Mouse (Mus musculus) embryonic fibroblast, embryonic 13.5 days (primary cell): ENCODE results near the gene Defb23.

Experiments
- CTCF ChIP-seq: IDR thresholded peaks from 2 replicates; pipeline ENCODE4 v1.5.1; 2011; ENCODE audit warnings: mild to moderate bottlenecking, control low read depth, low read length, moderate library complexity, borderline replicate concordance; ENCODE audit not compliant: insufficient read depth
- POLR2A ChIP-seq: IDR thresholded peaks from 2 replicates; pipeline ENCODE4 v1.6.1; 2011; ENCODE audit warnings: low read depth, mild to moderate bottlenecking, control low read depth, low read length, moderate library complexity

DNA sequence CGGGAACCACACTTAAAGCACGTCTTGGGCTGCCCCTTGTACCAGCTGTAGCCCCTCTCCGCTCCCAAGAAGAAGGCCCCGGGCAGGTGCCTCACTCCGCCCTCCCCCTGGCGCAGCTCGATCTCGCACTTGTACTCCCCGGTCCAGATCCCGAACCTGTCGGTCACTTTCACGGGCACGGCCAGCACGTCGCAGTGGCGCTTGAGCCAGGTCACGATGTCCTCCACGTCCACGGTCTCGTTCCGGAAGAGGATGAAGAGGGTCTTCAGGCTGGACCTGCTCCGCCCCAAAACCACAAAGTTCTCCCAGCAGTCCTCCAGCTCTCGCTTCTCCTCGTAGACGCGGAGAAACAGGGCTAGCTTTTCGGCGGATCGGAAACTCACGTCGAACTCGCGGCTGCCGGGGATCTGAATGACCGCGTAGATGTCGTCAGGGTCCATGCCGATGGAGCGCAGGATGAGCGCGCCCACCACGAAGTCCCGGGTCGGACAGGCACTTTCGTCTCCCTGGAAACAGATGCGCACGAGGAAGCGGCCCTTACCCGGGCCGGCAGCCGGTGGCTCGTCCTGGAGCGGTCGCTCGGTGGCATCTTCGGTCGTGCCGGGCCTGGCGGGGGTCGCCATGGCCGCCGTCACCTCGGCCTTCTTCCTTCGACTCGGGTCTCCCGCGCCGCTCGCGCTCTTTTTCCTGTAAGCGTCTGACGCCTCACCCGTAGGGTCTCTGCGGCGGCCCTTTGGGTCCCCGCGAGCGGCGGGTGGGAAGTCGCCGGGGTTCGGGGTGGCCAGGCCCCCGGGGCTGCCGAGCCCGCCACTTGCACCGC lies 50.4 kb downstream of the Defb23 start:
- TF ChIP-seq CTCF (no peak), POLR2A (0 out of 2 replicates have a peak, but pooled peaks have one; percentile 35)
